Mouse (Mus musculus) G1E (cell line): ENCODE measurements around the gene Aig1.

Experiments
- CTCF ChIP-seq: IDR thresholded peaks from 2 replicates; pipeline ENCODE4 v1.5.1; 2012; ENCODE audit warnings: low read depth, low read length, inconsistent platforms, mixed read lengths
- GATA1 ChIP-seq: IDR thresholded peaks from 2 replicates; pipeline ENCODE4 v1.6.1; 2012; ENCODE audit warnings: borderline replicate concordance, low read length, inconsistent platforms, mixed read lengths
- GATA2 ChIP-seq: IDR thresholded peaks from 2 replicates; pipeline ENCODE4 v1.6.1; 2012; ENCODE audit warnings: low read depth, low read length, inconsistent platforms, borderline replicate concordance
- TAL1 ChIP-seq: conservative IDR thresholded peaks from 2 replicates; pipeline ENCODE4 v1.6.1; 2012; ENCODE audit warnings: low read depth, low read length, inconsistent platforms, mixed read lengths

DNA sequence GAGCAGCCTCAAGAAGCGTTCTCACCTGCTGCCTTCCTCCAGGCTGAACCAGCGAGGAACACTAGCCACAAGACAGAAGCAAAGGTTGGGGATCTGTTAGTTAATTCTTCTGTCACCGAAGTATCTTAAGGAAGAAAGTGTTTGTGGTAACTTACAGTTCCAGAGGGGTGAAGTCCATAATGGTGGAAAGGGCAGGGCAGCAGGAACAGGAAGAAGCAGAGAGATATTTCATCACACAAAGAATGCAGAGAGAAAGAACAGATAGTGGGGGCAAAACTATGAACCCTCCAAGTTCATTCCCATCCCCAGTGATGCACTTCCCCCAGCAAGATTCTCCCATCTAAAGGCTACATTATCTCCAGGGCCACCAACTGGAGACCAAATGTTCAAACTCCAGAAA, 13.7 kb downstream of the Aig1 start:
- TF ChIP-seq CTCF (no peak), GATA1 (no peak), TAL1 (no peak), GATA2 (no peak)
